Mouse (Mus musculus): ENCODE results near the gene Tlcd2. TPM values are rescaled to one million over a fixed set of nuclear protein-coding genes. Genes with fewer than 3 reads are reported as not detected.
A peak's percentile ranks its signal among the peaks of the same experiment; 100 is the strongest.

Tlcd2 gene
- polyA plus RNA-seq, 2 experiments, result 7.3 to 11.9 TPM

DNA sequence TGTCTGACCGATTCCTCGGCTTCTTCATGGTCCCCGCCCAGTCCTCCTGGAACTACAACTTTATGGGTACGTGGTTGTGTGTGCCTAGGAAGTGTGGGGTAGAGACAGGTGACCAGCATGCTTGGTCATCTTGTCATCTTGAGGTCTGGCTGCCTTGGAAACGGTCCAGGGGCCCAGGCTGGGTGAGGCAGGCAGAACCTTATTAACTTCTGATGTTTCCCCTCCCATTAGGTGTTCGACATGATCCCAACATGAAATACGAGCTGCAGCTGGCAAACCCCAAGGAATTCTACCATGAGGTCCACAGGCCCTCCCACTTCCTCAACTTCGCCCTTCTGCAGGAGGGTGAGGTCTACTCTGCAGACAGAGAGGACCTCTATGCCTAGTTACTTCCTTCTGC lies 47.4 kb downstream of the Tlcd2 start:
- ATAC-seq (ENCODE audit: insufficient read depth) (no peak), DNase-seq (ENCODE audit: low read depth in 3 of 3, low spot score in 3 of 3) (no peak)
- Histone ChIP-seq H3K9me3 (ENCODE audit: control insufficient read depth, low read length) (no peaks in the 10 kb centered on the region), H3K4me1 (replicated peaks; ENCODE audit: control insufficient read depth in 2 of 2, insufficient read depth in 2 of 2, low read length in 1 of 2) (peaks cover 6 to 7% of the 10 kb centered on the region in 2 experiments; a peak in 1 of 4 replicates), H3K27me3 (ENCODE audit: control insufficient read depth, insufficient read depth, low read length) (no peaks in the 10 kb centered on the region), H3K27ac (no peak overlapping the region), H3K4me3 (ENCODE audit: insufficient read depth in 1 of 2, low read depth in 2 of 2, low read length in 2 of 2) (no peak overlapping the region), H3K36me3 (replicated peaks; ENCODE audit: control insufficient read depth, insufficient read depth, low read depth) (peaks cover 53% of the 10 kb centered on the region), H3K9ac (replicated peaks) (no peak overlapping the region), H3K4me2 (ENCODE audit: low read depth) (no peak overlapping the region)
- WGBS (ENCODE audit: insufficient replicate concordance), result 67% methylated on average over 8 of the region's 8 CpGs
- TF ChIP-seq CTCF (IDR thresholded peaks at IDR 0.05; ENCODE audit: low read depth) (no peak), EP300 (IDR thresholded peaks at IDR 0.05; ENCODE audit: low read depth) (no peak)

DNA sequence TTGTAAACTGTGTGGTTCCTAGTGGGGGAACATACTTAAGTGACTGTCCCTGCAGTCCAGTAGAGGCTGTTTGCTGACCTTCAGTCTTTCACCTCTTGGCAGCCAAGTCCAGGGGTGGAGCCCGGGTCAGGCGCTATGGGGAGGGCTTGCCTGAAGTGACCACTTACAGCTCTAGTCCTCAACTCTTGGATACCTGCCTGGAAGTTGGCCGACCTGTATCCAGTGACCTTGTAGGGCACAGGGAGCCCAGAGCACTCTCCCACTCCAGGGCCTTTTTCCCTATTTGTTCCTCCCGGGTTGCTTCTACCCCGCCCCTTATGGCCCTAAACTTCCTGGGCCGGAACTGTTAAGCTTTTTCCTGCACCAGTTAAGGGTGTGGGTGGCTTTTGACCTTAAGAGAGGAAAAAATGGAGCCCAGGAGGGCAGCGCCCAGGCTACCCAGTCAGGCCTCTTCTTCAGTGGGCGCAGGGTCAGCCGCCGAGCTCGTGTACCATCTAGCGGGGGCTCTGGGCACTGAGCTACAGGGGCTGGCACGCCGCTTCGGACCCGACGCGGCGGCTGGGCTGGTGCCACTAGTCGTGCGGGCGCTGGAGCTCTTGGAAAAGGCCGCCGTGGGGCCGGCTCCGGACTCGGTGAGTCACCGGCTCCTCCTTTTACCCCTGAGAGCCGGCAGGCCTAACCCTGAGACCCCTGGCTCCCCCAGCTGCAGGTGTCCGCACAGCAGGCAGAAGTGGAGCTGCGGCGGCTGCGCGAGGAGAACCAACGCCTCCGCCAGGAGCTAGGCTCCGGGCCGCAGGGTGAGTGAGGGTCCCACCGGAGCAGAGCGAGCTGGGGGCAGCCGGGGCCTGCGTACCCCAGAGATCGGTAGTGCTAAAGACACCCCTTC lies 48.5 kb downstream of the Tlcd2 start, which contains the start of gene Rilp:
Rilp (plus strand) TSS at position 354 of the 886 bp plus-strand sequence.
- Histone ChIP-seq H3K4me3 (ENCODE audit: insufficient read depth in 1 of 2, low read depth in 2 of 2, low read length in 2 of 2) (peak within 1 kb of the TSS; percentile 48 to 68), H3K9ac (replicated peaks) (peak within 1 kb of the TSS; percentile 63), H3K9me3 (ENCODE audit: control insufficient read depth, low read length) (no peaks in the 10 kb centered on the region), H3K4me1 (replicated peaks; ENCODE audit: control insufficient read depth in 2 of 2, insufficient read depth in 2 of 2, low read length in 1 of 2) (peaks cover 6 to 7% of the 10 kb centered on the region in 2 experiments; a peak in 1 of 4 replicates), H3K27ac (peak within 1 kb of the TSS; percentile 18), H3K4me2 (ENCODE audit: low read depth) (peak within 1 kb of the TSS; percentile 99), H3K36me3 (replicated peaks; ENCODE audit: control insufficient read depth, insufficient read depth, low read depth) (peaks cover 43% of the 10 kb centered on the region), H3K27me3 (ENCODE audit: control insufficient read depth, insufficient read depth, low read length) (no peaks in the 10 kb centered on the region)
- ATAC-seq (ENCODE audit: insufficient read depth), result peak; percentile 67
- TF ChIP-seq CTCF (IDR thresholded peaks at IDR 0.05; ENCODE audit: low read depth) (peak; percentile 32; the same call in 1 of the 2 replicates), EP300 (IDR thresholded peaks at IDR 0.05; ENCODE audit: low read depth) (no peak)
- 4% methylated on average over 43 of the region's 43 CpGs for WGBS (ENCODE audit: insufficient replicate concordance)
- DNase-seq (ENCODE audit: low read depth in 3 of 3, low spot score in 3 of 3), result peak in 1 of 3 experiments; percentile 27

DNA sequence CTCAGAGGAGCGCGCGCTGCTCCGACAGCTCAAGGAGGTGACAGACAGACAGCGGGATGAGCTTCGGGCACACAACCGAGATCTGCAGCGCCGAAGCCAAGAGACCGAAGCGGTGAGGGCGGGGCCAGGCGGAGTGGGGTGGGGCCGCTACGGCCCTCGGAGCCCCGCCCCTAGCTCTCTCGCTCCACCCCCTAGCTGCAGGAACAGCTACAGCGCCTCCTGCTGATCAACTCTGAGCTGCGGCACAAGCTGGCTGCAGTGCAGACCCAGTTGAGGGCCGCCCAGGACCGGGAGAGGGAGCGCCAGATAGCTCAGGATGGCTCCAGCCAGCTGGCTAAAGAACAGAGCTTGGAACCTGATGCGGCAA lies 49.1 kb downstream of the Tlcd2 start:
- Histone ChIP-seq H3K27me3 (ENCODE audit: control insufficient read depth, insufficient read depth, low read length) (no peaks in the 10 kb centered on the region), H3K4me1 (replicated peaks; ENCODE audit: control insufficient read depth in 2 of 2, insufficient read depth in 2 of 2, low read length in 1 of 2) (peaks cover 6 to 7% of the 10 kb centered on the region in 2 experiments; a peak in 1 of 4 replicates), H3K9me3 (ENCODE audit: control insufficient read depth, low read length) (no peaks in the 10 kb centered on the region), H3K9ac (replicated peaks) (peak overlapping the region; percentile 63), H3K27ac (peak overlapping the region; percentile 18; the same call in 1 of the 2 replicates), H3K4me3 (ENCODE audit: insufficient read depth in 1 of 2, low read depth in 2 of 2, low read length in 2 of 2) (peak overlapping the region; percentile 48 to 68), H3K4me2 (ENCODE audit: low read depth) (peak overlapping the region; percentile 99), H3K36me3 (replicated peaks; ENCODE audit: control insufficient read depth, insufficient read depth, low read depth) (peaks cover 38% of the 10 kb centered on the region)
- ATAC-seq (ENCODE audit: insufficient read depth), result peak; percentile 85
- 4% methylated on average over 24 of the region's 24 CpGs for WGBS (ENCODE audit: insufficient replicate concordance)
- DNase-seq (ENCODE audit: low read depth in 3 of 3, low spot score in 3 of 3), result peak; percentile 74 to 81 (median 75)
- TF ChIP-seq CTCF (IDR thresholded peaks at IDR 0.05; ENCODE audit: low read depth) (peak; percentile 95), EP300 (IDR thresholded peaks at IDR 0.05; ENCODE audit: low read depth) (no peak)

DNA sequence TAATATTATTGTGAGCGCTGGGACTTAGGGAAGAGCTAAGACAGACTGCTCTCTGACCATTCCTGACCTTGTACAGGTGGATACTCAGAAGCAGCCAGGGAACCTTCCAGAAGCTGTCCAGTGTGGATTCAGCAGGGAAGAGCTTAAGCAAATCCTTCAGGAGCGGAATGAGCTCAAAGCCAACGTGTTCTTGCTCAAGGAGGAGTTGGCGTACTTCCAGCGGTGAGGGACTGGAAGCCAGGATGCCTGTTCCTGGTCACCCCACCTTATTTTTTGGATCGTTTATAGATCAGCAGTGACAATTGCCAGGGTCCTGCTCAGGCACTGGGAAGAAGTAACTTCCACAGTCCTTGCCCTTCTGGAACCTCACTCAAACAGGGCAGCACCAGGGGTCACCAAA lies 49.7 kb downstream of the Tlcd2 start:
- H3K9ac ChIP-seq (replicated peaks), result no peak overlapping the region
- TF ChIP-seq EP300 (IDR thresholded peaks at IDR 0.05; ENCODE audit: low read depth), result no peak
- TF ChIP-seq CTCF (IDR thresholded peaks at IDR 0.05; ENCODE audit: low read depth), result no peak
- 89% methylated on average over 6 of the region's 6 CpGs for WGBS (ENCODE audit: insufficient replicate concordance)
- H3K4me2 ChIP-seq (ENCODE audit: low read depth), result no peak overlapping the region
- no peaks in the 10 kb centered on the region for H3K27me3 ChIP-seq (ENCODE audit: control insufficient read depth, insufficient read depth, low read length)
- H3K27ac ChIP-seq, result no peak overlapping the region
- no peak overlapping the region for H3K4me3 ChIP-seq (ENCODE audit: insufficient read depth in 1 of 2, low read depth in 2 of 2, low read length in 2 of 2)
- H3K9me3 ChIP-seq (ENCODE audit: control insufficient read depth, low read length), result no peaks in the 10 kb centered on the region
- ATAC-seq (ENCODE audit: insufficient read depth) (no peak), DNase-seq (ENCODE audit: low read depth in 3 of 3, low spot score in 3 of 3) (no peak)
- peaks cover 6 to 7% of the 10 kb centered on the region in 2 experiments; a peak in 1 of 4 replicates for H3K4me1 ChIP-seq (replicated peaks; ENCODE audit: control insufficient read depth in 2 of 2, insufficient read depth in 2 of 2, low read length in 1 of 2)
- peaks cover 32% of the 10 kb centered on the region for H3K36me3 ChIP-seq (replicated peaks; ENCODE audit: control insufficient read depth, insufficient read depth, low read depth)

Measured in liver, embryonic 14.5 days (tissue).